Mouse (Mus musculus) gastrocnemius, postnatal 25 days (tissue): ENCODE measurements around the gene Nell1. TPM values are rescaled to one million over a fixed set of nuclear protein-coding genes. Genes with fewer than 3 reads are reported as not detected.

Experiments used
- DNase-seq: peaks from one replicate; pipeline ENCODE4 v3.0.0; 2022
- total RNA-seq, 2 experiments: library from RNA; stranded (reverse); gene quantifications; 1 replicate in 1 of 2; 2 replicates in 1 of 2; pipeline ENCODE4 v1.2.3; 2021

Nell1 gene
- total RNA-seq, 2 experiments from 2014 or later = 0.28 TPM; not detected in 1

DNA sequence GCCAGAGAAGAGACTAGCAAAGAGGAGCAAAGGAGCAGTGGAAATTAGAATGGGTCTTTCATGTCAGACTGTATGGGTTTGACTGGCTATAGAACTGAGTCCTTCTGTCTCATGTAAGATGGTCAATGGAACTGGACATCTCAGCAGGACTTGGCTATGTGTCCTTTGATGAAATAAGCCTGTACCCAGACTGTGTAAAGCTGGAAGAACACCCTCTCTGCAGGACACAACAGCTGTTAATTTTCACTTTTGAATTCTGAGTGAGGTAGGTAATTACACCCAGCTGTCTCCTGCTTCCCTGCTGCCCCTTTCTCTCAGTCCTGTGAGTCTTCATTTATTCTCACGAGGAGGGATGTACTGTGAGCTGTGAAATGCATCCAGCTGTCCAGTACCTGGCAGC, 895.5 kb downstream of the Nell1 start:
- no peak for DNase-seq

DNA sequence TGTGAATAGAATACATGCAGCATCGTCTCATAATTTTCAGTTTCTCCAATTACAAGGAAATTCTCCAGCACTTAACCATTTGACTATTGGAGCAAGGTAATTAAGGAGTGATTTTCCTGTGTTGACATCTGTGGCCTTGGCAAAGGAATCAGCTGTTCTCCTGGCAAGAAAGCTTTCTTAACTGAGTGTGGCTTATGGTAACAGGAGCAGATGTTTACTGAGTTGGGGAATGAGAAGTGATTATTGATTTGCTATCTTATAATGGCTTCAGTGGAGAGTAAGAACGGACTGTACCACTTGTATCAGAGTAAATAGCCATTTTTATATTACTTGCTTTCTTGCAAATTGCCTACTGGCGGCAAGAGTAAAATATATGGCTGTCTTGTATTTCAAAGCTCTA, 913.0 kb downstream of the Nell1 start:
- DNase-seq = no peak

DNA sequence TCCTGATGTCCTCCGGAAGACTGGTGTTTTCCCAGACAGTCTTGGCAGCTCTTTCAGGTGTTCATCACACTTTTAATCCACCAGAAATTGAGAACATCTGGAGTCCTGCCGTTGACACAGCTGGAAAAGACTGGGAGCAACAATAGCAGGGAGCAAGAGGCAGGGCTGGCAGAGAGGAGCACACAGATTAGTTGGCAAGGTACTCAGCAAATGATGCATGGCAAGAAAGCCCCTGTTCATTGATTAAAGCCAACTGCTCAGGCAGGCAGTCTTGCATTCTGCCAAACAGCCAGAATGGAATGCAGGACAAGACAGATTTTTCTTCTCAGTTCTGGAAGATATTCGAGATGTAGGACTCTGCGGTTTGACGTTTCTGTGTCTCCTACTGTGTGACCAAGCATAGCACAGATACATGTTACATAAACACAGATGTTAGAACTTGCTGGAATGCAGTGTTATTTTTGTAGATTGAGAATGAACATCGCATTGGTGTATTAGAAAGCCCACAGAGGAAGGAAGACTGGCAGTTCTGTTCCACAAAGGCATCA, 925.0 kb downstream of the Nell1 start:
- no peak for DNase-seq

Other genes with a start within 250 kb of the Nell1 start
- gene Htatip2, start 215.7 kb upstream of the Nell1 start, total RNA-seq = 1 to 10 TPM; 2.2 to 4.3 TPM
- gene Prmt3, start 196.5 kb upstream of the Nell1 start, total RNA-seq = 10 to 100 TPM; 10.5 to 12.2 TPM
- not detected for gene Slc6a5, start 64.7 kb upstream of the Nell1 start, total RNA-seq